ENCODE assay signal across 14 mouse cellular contexts in the genomic region with DNA sequence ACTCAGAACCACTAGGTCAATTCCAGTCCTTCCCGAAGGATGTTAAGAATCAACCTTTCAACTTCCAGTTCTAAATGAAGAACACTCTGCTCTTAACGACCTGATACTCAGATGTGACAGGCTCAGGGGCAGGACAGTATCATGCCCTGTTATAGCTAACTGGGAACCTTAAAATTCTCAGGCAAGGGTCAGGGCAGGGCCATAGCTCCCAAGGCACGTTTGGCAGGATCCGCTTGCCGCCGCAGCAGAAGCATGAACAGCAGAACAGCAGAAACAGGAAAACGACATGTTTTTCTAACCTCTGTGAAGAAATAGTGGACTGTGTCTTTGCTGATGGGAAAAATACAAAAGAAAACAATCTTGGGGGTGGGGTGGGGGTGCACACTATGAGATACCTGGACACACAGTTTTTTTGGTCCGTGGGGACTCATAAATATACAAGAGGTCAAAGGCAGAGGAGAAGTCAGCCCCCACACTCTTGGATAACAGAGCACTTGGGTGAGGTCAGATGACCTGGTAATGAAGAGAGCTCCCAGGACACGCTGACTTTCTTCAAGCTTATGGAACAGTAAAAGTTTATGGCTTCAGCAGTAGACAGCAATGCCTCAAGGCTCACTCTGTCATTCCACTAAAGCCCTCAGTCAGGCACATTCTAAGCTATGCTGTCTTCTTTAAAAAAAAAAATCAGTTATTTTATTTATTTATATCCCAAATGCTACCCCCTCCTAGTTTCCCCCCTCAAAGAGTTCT.
DNase-seq lines count a peak whose midpoint lies in the region; ATAC-seq lines count a peak whose summit lies in the region.
"Had no signal": no experiment of that assay in that cellular context is flagged by ENCODE, and none has a peak within 500 bp of the region (broad histone marks: within the 10 kb centered on the region; RNA-seq: fewer than 3 reads in every experiment).

No protein-coding gene starts in this region.

- ATAC-seq in inflammation-experienced regulatory T-cells, adult 6 months: no peak
- ATAC-seq in midbrain, embryonic 16.5 days: no peak
- ATAC-seq: forebrain, postnatal 0 days; hindbrain, postnatal 0 days; Patski had no signal

- H3K9ac ChIP-seq in midbrain, embryonic 16.5 days (ENCODE audit: low read depth, low read length): no peak overlapping the region
- H3K9ac ChIP-seq: forebrain, postnatal 0 days; lung, embryonic 14.5 days had no signal

- H3K4me1 ChIP-seq in heart, embryonic 10.5 days: peaks cover 7% of the 10 kb centered on the region; the same call in 1 of the 2 replicates
- H3K4me1 ChIP-seq in midbrain, embryonic 16.5 days (ENCODE audit: control insufficient read depth, insufficient read depth, low read length): peaks cover 6% of the 10 kb centered on the region; the same call in 1 of the 2 replicates

- 63% methylated on average over 9 of the region's 9 CpGs for WGBS in heart, embryonic 10.5 days
- WGBS in midbrain, embryonic 16.5 days: 87% methylated on average over 9 of the region's 9 CpGs

- no peak overlapping the region for H3K4me2 ChIP-seq in midbrain, embryonic 16.5 days (ENCODE audit: low read length)
- H3K4me2 ChIP-seq: liver, embryonic 11.5 days; lung, embryonic 14.5 days had no signal

- no peaks in the 10 kb centered on the region for H3K9me3 ChIP-seq in heart, embryonic 10.5 days
- no peaks in the 10 kb centered on the region for H3K9me3 ChIP-seq in midbrain, embryonic 16.5 days (replicated peaks; ENCODE audit: control insufficient read depth, low read length, poor library complexity, severe bottlenecking)

- H3K36me3 ChIP-seq in heart, embryonic 10.5 days: peaks cover 57% of the 10 kb centered on the region
- H3K36me3 ChIP-seq in midbrain, embryonic 16.5 days (ENCODE audit: control insufficient read depth, insufficient read depth, low read length): no peaks in the 10 kb centered on the region

- peak overlapping the region; percentile 37; the same call in 1 of the 2 replicates for H3K27ac ChIP-seq in heart, embryonic 10.5 days
- no peak overlapping the region for H3K27ac ChIP-seq in midbrain, embryonic 16.5 days (ENCODE audit: low read length)
- H3K27ac ChIP-seq: hindbrain, postnatal 0 days had no signal

- H3K27me3 ChIP-seq in heart, embryonic 10.5 days (ENCODE audit: insufficient read depth, poor library complexity, severe bottlenecking): no peaks in the 10 kb centered on the region
- H3K27me3 ChIP-seq in midbrain, embryonic 16.5 days (ENCODE audit: control insufficient read depth, insufficient read depth, low read depth, low read length): no peaks in the 10 kb centered on the region
- H3K27me3 ChIP-seq: Patski had no signal

- DNase-seq in heart, embryonic 10.5 days (ENCODE audit: low spot score): no peak
- DNase-seq in heart, postnatal 10 days: no peak
- peak; percentile 61 for DNase-seq in embryo, embryonic 10.5 days (ENCODE audit: low spot score)
- peak; percentile 18 for DNase-seq in kidney, adult 11 months
- peak; percentile 50 for DNase-seq in kidney, postnatal 14 days
- DNase-seq in thymus, postnatal 36 days: no peak
- DNase-seq: cerebellum, postnatal 25 days had no signal

- H3K4me3 ChIP-seq in heart, embryonic 10.5 days: no peak overlapping the region
- no peak overlapping the region for H3K4me3 ChIP-seq in midbrain, embryonic 16.5 days (ENCODE audit: low read depth, low read length)

- intact Hi-C loops in heart, postnatal 10 days (cut with DNase I): loop anchor here (2.0 kb wide), 1 partner anchor 174 kb away; no protein-coding TSS in a partner anchor

Comparison
In these comparisons a context has a peak if more than half of its experiments do, and no peak if none do; other contexts are left out.
1. DNase-seq: peak in embryo, embryonic 10.5 days (single experiment), kidney, adult 11 months (single experiment) and kidney, postnatal 14 days (single experiment); none in heart, embryonic 10.5 days (single experiment), heart, postnatal 10 days (0 of 2) and thymus, postnatal 36 days (0 of 2).